Mouse (Mus musculus): ENCODE results near the gene 4933415A04Rik. TPM values are rescaled to one million over a fixed set of nuclear protein-coding genes. Genes with fewer than 3 reads are reported as not detected.

4933415A04Rik gene
- polyA plus RNA-seq, 1 experiment from 2014 or later = 10.1 TPM

GRCm38 (mm10) chr11:43575376-43576151 lies 11.3 kb upstream of the 4933415A04Rik start:
- H3K4me3 ChIP-seq = no peak overlapping the region
- H3K4me1 ChIP-seq = peaks cover 14% of the 10 kb centered on the region
- peak overlapping the region; percentile 74; the same call in 1 of the 2 replicates for H3K27ac ChIP-seq
- H3K36me3 ChIP-seq = peaks cover 16% of the 10 kb centered on the region
- WGBS = 10% methylated on average over 9 of the region's 9 CpGs
- 0 out of 2 replicates have a peak overlapping the region, but pooled peaks have one; percentile 40 for H3K9ac ChIP-seq
- ATAC-seq (ENCODE audit: low FRiP score, low read depth) = peak; percentile 90
- no peaks in the 10 kb centered on the region for H3K27me3 ChIP-seq (replicated peaks)
- peak overlapping the region; percentile 30 for H3K4me2 ChIP-seq (replicated peaks)
- no peaks in the 10 kb centered on the region for H3K9me3 ChIP-seq

GRCm38 (mm10) chr11:43577713-43578478 lies 8.9 kb upstream of the 4933415A04Rik start:
- Histone ChIP-seq H3K4me3 (no peak overlapping the region), H3K9me3 (no peaks in the 10 kb centered on the region), H3K4me2 (replicated peaks) (no peak overlapping the region), H3K4me1 (peaks cover 14% of the 10 kb centered on the region), H3K9ac (no peak overlapping the region), H3K27me3 (replicated peaks) (no peaks in the 10 kb centered on the region), H3K36me3 (peaks cover 24% of the 10 kb centered on the region), H3K27ac (no peak overlapping the region)
- WGBS = 70% methylated on average over 11 of the region's 11 CpGs
- no peak for ATAC-seq (ENCODE audit: low FRiP score, low read depth)

DNA sequence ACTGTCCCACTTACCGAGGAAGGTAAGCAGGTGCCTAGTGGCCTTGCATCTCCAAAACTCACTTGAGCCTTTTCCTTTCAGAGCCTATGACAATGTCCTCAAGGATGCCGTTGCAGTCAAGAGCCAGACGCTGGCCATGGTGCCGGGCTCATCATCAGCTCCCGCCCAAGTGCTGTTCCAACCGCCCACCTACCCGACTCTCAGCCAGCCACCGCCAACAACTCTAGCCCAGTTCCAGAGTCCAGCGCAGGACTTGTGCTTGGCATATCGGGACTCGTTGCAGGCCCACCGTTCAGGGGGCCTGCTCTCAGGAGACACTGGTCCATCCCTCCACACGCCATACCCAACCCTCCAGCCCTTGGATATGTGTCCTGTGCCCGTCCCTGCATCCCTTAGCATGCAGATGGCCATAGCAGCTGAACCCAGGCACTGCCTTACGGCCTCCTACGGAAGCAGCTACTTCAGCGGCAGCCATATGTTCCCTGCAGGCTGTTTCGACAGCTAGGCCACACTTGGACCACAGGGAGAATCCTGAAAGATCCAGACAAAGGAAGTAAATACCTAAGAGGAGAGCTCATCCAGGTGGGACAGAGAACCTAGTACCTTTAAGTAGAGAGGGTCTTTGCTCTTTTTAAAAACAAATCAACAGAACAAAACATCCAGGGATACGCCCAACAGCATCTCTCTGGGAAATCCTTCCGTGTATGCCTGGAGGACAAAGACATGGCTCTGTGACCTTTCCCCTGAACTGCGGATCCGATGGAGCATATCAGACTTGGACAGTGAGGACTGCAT lies 1.4 kb upstream of the 4933415A04Rik start:
- Histone ChIP-seq H3K9me3 (no peaks in the 10 kb centered on the region), H3K27ac (no peak overlapping the region), H3K4me2 (replicated peaks) (no peak overlapping the region), H3K4me1 (peaks cover 10% of the 10 kb centered on the region), H3K27me3 (replicated peaks) (no peaks in the 10 kb centered on the region), H3K4me3 (no peak overlapping the region), H3K9ac (no peak overlapping the region), H3K36me3 (peaks cover 56% of the 10 kb centered on the region)
- WGBS = 93% methylated on average over 22 of the region's 22 CpGs
- ATAC-seq (ENCODE audit: low FRiP score, low read depth) = no peak

- no peaks in the 10 kb centered on the region for H3K27me3 ChIP-seq (replicated peaks)
- H3K9me3 ChIP-seq = no peaks in the 10 kb centered on the region
- H3K36me3 ChIP-seq = peaks cover 32% of the 10 kb centered on the region
- WGBS = 44% methylated on average over 6 of the region's 6 CpGs
- H3K4me3 ChIP-seq = no peak overlapping the region
- ATAC-seq (ENCODE audit: low FRiP score, low read depth) = no peak; the same call in none of the 2 replicates
- H3K27ac ChIP-seq = no peak overlapping the region
- peaks cover 13% of the 10 kb centered on the region for H3K4me1 ChIP-seq
- no peak overlapping the region for H3K9ac ChIP-seq
- H3K4me2 ChIP-seq (replicated peaks) = no peak overlapping the region
These were observed 2.8 kb downstream of the 4933415A04Rik start for GRCm38 (mm10) chr11:43589530-43590072.

GRCm38 (mm10) chr11:43601440-43601839 lies 14.6 kb downstream of the 4933415A04Rik start, which contains the start of gene Fabp6:
Gene Fabp6 (minus strand): TSS chr11:43601540.
- Histone ChIP-seq H3K4me2 (replicated peaks) (no peak within 1 kb of the TSS), H3K4me3 (no peak within 1 kb of the TSS), H3K4me1 (no peaks in the 10 kb centered on the region), H3K36me3 (no peaks in the 10 kb centered on the region), H3K27me3 (replicated peaks) (no peaks in the 10 kb centered on the region), H3K27ac (no peak within 1 kb of the TSS), H3K9ac (no peak within 1 kb of the TSS), H3K9me3 (no peaks in the 10 kb centered on the region)
- no peak for ATAC-seq (ENCODE audit: low FRiP score, low read depth)
- 87% methylated on average over 5 of the region's 5 CpGs for WGBS

- no peak overlapping the region for H3K4me3 ChIP-seq
- WGBS = 92% methylated on average over 2 of the region's 2 CpGs
- H3K4me1 ChIP-seq = no peaks in the 10 kb centered on the region
- no peak overlapping the region for H3K4me2 ChIP-seq (replicated peaks)
- no peaks in the 10 kb centered on the region for H3K36me3 ChIP-seq
- no peak overlapping the region for H3K27ac ChIP-seq
- ATAC-seq (ENCODE audit: low FRiP score, low read depth) = no peak
- no peak overlapping the region for H3K9ac ChIP-seq
- H3K9me3 ChIP-seq = no peaks in the 10 kb centered on the region
- no peaks in the 10 kb centered on the region for H3K27me3 ChIP-seq (replicated peaks)
These were observed 17.4 kb downstream of the 4933415A04Rik start for GRCm38 (mm10) chr11:43604207-43604606.

DNA sequence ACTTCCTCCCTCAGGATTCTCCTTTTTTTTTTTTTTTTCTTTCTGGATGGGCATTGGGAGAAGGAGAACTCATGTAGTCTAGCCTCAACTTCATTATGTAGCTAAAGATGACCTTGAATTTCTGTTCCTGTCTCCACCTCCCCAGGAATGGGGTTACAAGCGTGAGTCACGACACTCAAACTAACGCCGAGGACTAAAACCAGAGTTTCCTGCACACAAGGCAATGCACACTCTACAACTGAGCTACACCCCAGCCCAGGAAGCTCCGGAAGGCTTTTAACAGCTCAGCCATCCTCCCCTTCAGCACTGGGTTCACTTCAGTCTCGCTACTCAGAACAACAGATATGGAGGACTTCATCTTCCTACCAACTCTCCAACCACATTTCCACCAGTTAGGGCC lies 18.1 kb downstream of the 4933415A04Rik start:
- Histone ChIP-seq H3K4me1 (no peaks in the 10 kb centered on the region), H3K4me3 (no peak overlapping the region), H3K9ac (no peak overlapping the region), H3K9me3 (no peaks in the 10 kb centered on the region), H3K36me3 (no peaks in the 10 kb centered on the region), H3K27me3 (replicated peaks) (no peaks in the 10 kb centered on the region), H3K27ac (no peak overlapping the region), H3K4me2 (replicated peaks) (no peak overlapping the region)
- WGBS = 91% methylated on average over 6 of the region's 6 CpGs
- ATAC-seq (ENCODE audit: low FRiP score, low read depth) = no peak

- no peak overlapping the region for H3K9ac ChIP-seq
- H3K9me3 ChIP-seq = no peaks in the 10 kb centered on the region
- WGBS = 82% methylated on average over 6 of the region's 6 CpGs
- H3K36me3 ChIP-seq = no peaks in the 10 kb centered on the region
- no peak overlapping the region for H3K4me3 ChIP-seq
- ATAC-seq (ENCODE audit: low FRiP score, low read depth) = no peak
- H3K4me2 ChIP-seq (replicated peaks) = no peak overlapping the region
- no peaks in the 10 kb centered on the region for H3K27me3 ChIP-seq (replicated peaks)
- H3K4me1 ChIP-seq = no peaks in the 10 kb centered on the region
- H3K27ac ChIP-seq = no peak overlapping the region
These were observed 19.0 kb downstream of the 4933415A04Rik start for GRCm38 (mm10) chr11:43605859-43606258.

- H3K27me3 ChIP-seq (replicated peaks) = no peaks in the 10 kb centered on the region
- H3K27ac ChIP-seq = no peak overlapping the region
- H3K36me3 ChIP-seq = no peaks in the 10 kb centered on the region
- H3K9me3 ChIP-seq = no peaks in the 10 kb centered on the region
- no peak overlapping the region for H3K9ac ChIP-seq
- peaks cover 4% of the 10 kb centered on the region; the same call in 1 of the 2 replicates for H3K4me1 ChIP-seq
- 65% methylated on average over 3 of the region's 3 CpGs for WGBS
- no peak overlapping the region for H3K4me2 ChIP-seq (replicated peaks)
- no peak for ATAC-seq (ENCODE audit: low FRiP score, low read depth)
- no peak overlapping the region for H3K4me3 ChIP-seq
These were observed 21.6 kb downstream of the 4933415A04Rik start for GRCm38 (mm10) chr11:43608440-43608839.

DNA sequence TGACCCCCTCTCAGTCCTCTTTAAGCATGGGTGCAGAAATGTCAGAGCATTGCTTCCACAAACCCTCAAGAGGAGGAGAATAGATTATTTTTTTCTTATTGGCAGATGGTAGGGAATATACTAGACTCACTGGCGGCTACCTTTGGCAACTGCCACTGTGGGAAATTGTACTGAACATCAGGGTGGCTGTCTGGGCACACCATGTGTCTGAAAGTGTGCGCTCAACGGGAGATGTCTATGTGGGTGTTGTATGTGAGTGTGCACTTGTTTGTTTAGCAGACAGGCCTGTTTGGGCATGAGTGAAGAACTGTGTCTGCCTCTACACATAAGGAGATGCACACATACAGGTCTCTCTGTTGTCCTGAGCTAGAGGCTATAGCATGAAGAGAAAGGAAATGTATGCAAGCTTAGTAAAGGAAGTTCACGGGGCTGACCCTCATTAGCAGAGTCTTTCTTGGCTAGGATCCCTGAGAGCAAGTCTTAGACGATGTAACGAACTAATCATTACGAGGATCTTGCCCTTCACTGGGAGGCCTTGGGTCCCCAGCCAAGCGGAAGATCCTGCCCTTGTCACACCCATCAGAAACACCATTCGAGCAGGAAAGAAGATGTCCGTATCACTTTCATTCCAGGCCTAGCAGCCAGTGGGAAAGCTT lies 23.3 kb downstream of the 4933415A04Rik start:
- Histone ChIP-seq H3K27ac (no peak overlapping the region), H3K4me3 (no peak overlapping the region), H3K9me3 (no peaks in the 10 kb centered on the region), H3K4me1 (peaks cover 4% of the 10 kb centered on the region; the same call in 1 of the 2 replicates), H3K36me3 (no peaks in the 10 kb centered on the region), H3K4me2 (replicated peaks) (no peak overlapping the region), H3K27me3 (replicated peaks) (no peaks in the 10 kb centered on the region), H3K9ac (no peak overlapping the region)
- 80% methylated on average over 10 of the region's 10 CpGs for WGBS
- ATAC-seq (ENCODE audit: low FRiP score, low read depth) = no peak

- WGBS = 85% methylated on average over 5 of the region's 5 CpGs
- ATAC-seq (ENCODE audit: low FRiP score, low read depth) = no peak
- Histone ChIP-seq H3K4me2 (replicated peaks) (no peak overlapping the region), H3K4me1 (peaks cover 4% of the 10 kb centered on the region; the same call in 1 of the 2 replicates), H3K9me3 (no peaks in the 10 kb centered on the region), H3K27ac (no peak overlapping the region), H3K27me3 (replicated peaks) (no peaks in the 10 kb centered on the region), H3K9ac (no peak overlapping the region), H3K36me3 (no peaks in the 10 kb centered on the region), H3K4me3 (no peak overlapping the region)
These were observed 23.8 kb downstream of the 4933415A04Rik start for GRCm38 (mm10) chr11:43610662-43611033.

Measured in neural tube, embryonic 12.5 days (tissue).